Mouse (Mus musculus) embryonic facial prominence, embryonic 10.5 days (tissue): ENCODE results near the gene Atp8a2. TPM values are rescaled to one million over a fixed set of nuclear protein-coding genes. Genes with fewer than 3 reads are reported as not detected.

ENCODE experiments used
- DNase-seq: peaks from one replicate; pipeline ENCODE4 v3.0.0-alpha.2; 2017; ENCODE audit warnings: low spot score
- H3K27ac ChIP-seq: fragments of 300-500 bp; sonication (generic); replicated peaks from 2 replicates; pipeline ENCODE4 v1.5.1; 2016; ENCODE audit warnings: mild to moderate bottlenecking
- H3K27me3 ChIP-seq: fragments of 300-500 bp; sonication (generic); replicated peaks from 2 replicates; pipeline ENCODE4 v1.6.1; 2016; ENCODE audit warnings: low read depth, mild to moderate bottlenecking; ENCODE audit not compliant: poor library complexity, severe bottlenecking
- H3K36me3 ChIP-seq: fragments of 300-500 bp; sonication (generic); replicated peaks from 2 replicates; pipeline ENCODE4 v1.6.1; 2016; ENCODE audit warnings: mild to moderate bottlenecking, moderate library complexity
- H3K4me1 ChIP-seq: fragments of 300-500 bp; sonication (generic); 2 replicates; pipeline ENCODE4 v1.6.1; 2016
- H3K4me3 ChIP-seq: fragments of 300-500 bp; sonication (generic); 2 replicates; pipeline ENCODE4 v1.5.1; 2016; ENCODE audit warnings: mild to moderate bottlenecking, moderate library complexity
- H3K9me3 ChIP-seq: fragments of 300-500 bp; sonication (generic); 2 replicates; pipeline ENCODE4 v1.6.1; 2016; ENCODE audit warnings: mild to moderate bottlenecking
- WGBS: fragments of 180-500 bp; shearing (Covaris S2); methylation state at CpG from one replicate; pipeline ENCODE4 v1.1.7; 2016; 5-methylcytosine and 5-hydroxymethylcytosine counted together
- polyA plus RNA-seq: library from polyadenylated mRNA; unstranded; fragments of >200 nt; fragmentation: Nextera tagmentation; extraction: Ambion mirVana; gene quantifications from 2 replicates; pipeline ENCODE4 v1.2.1, GENCODE M21; 2016

The Atp8a2 gene
- polyA plus RNA-seq, 1 experiment from 2014 or later: 2.8 TPM

GRCm38 (mm10) chr14:59759196-59759839 lies 437.7 kb downstream of the Atp8a2 start:
- peaks cover 32% of the 10 kb centered on the region for H3K27me3 ChIP-seq
- peaks cover 37% of the 10 kb centered on the region for H3K4me1 ChIP-seq
- no peaks in the 10 kb centered on the region for H3K36me3 ChIP-seq
- H3K9me3 ChIP-seq: no peaks in the 10 kb centered on the region
- peak; percentile 49 for DNase-seq
- H3K27ac ChIP-seq: peak overlapping the region; percentile 69
- WGBS: 47% methylated on average over 15 of the region's 15 CpGs
- no peak overlapping the region for H3K4me3 ChIP-seq

GRCm38 (mm10) chr14:59752401-59752800 lies 444.6 kb downstream of the Atp8a2 start:
- 81% methylated on average over 3 of the region's 3 CpGs for WGBS
- H3K27me3 ChIP-seq: 0 out of 2 replicates have a peak, but pooled peaks cover 8% of the 10 kb centered on the region

GRCm38 (mm10) chr14:59750005-59750404 lies 447.0 kb downstream of the Atp8a2 start:
- H3K4me3 ChIP-seq: no peak overlapping the region
- no peaks in the 10 kb centered on the region for H3K36me3 ChIP-seq
- no peak overlapping the region for H3K27ac ChIP-seq
- 81% methylated on average over 6 of the region's 6 CpGs for WGBS
- H3K4me1 ChIP-seq: peaks cover 20% of the 10 kb centered on the region
- no peaks in the 10 kb centered on the region for H3K9me3 ChIP-seq
- no peak for DNase-seq
- peaks cover 18% of the 10 kb centered on the region; the same call in 1 of the 2 replicates for H3K27me3 ChIP-seq

More at GRCm38 (mm10) chr14:59752401-59752800, 444.6 kb downstream of the Atp8a2 start:
- Histone ChIP-seq H3K9me3 (no peaks in the 10 kb centered on the region), H3K4me1 (peaks cover 23% of the 10 kb centered on the region), H3K4me3 (no peak overlapping the region), H3K27ac (no peak overlapping the region), H3K36me3 (no peaks in the 10 kb centered on the region)
- DNase-seq: no peak

GRCm38 (mm10) chr14:59745676-59746075 lies 451.3 kb downstream of the Atp8a2 start:
- Histone ChIP-seq H3K4me3 (no peak overlapping the region), H3K9me3 (no peaks in the 10 kb centered on the region), H3K4me1 (peaks cover 20% of the 10 kb centered on the region), H3K27me3 (peaks cover 49% of the 10 kb centered on the region), H3K27ac (no peak overlapping the region), H3K36me3 (no peaks in the 10 kb centered on the region)
- DNase-seq: no peak
- WGBS: 73% methylated on average over 4 of the region's 4 CpGs

GRCm38 (mm10) chr14:59741752-59742151 lies 455.2 kb downstream of the Atp8a2 start:
- no peak overlapping the region for H3K27ac ChIP-seq
- no peak overlapping the region for H3K4me3 ChIP-seq
- H3K36me3 ChIP-seq: no peaks in the 10 kb centered on the region
- peaks cover 26% of the 10 kb centered on the region for H3K4me1 ChIP-seq
- 77% methylated on average over 5 of the region's 5 CpGs for WGBS
- no peak for DNase-seq
- no peaks in the 10 kb centered on the region for H3K9me3 ChIP-seq
- H3K27me3 ChIP-seq: peaks cover 74% of the 10 kb centered on the region

GRCm38 (mm10) chr14:59739446-59739845 lies 457.5 kb downstream of the Atp8a2 start:
- Histone ChIP-seq H3K36me3 (no peaks in the 10 kb centered on the region), H3K27ac (peak overlapping the region; percentile 15)
- peak; percentile 49 for DNase-seq

GRCm38 (mm10) chr14:59737734-59738294 lies 459.2 kb downstream of the Atp8a2 start:
- Histone ChIP-seq H3K4me3 (no peak overlapping the region), H3K9me3 (no peaks in the 10 kb centered on the region), H3K27ac (no peak overlapping the region), H3K4me1 (peaks cover 31% of the 10 kb centered on the region), H3K36me3 (no peaks in the 10 kb centered on the region), H3K27me3 (peaks cover 59% of the 10 kb centered on the region)
- WGBS: 60% methylated on average over 8 of the region's 8 CpGs
- DNase-seq: no peak

More at GRCm38 (mm10) chr14:59739446-59739845, 457.5 kb downstream of the Atp8a2 start:
- 55% methylated on average over 6 of the region's 6 CpGs for WGBS
- Histone ChIP-seq H3K27me3 (peaks cover 61% of the 10 kb centered on the region), H3K9me3 (no peaks in the 10 kb centered on the region), H3K4me1 (peaks cover 31% of the 10 kb centered on the region), H3K4me3 (no peak overlapping the region)

- H3K36me3 ChIP-seq: no peaks in the 10 kb centered on the region
- no peak overlapping the region for H3K4me3 ChIP-seq
- no peaks in the 10 kb centered on the region for H3K9me3 ChIP-seq
- 19% methylated on average over 9 of the region's 9 CpGs for WGBS
- H3K27ac ChIP-seq: no peak overlapping the region
- peak; percentile 57 for DNase-seq
- peaks cover 31% of the 10 kb centered on the region for H3K4me1 ChIP-seq
- peaks cover 64% of the 10 kb centered on the region for H3K27me3 ChIP-seq
These were observed 459.9 kb downstream of the Atp8a2 start for GRCm38 (mm10) chr14:59736861-59737700.

GRCm38 (mm10) chr14:59730043-59730390 lies 467.0 kb downstream of the Atp8a2 start:
- H3K27ac ChIP-seq: no peak overlapping the region
- no peaks in the 10 kb centered on the region for H3K36me3 ChIP-seq
- DNase-seq: no peak
- H3K4me1 ChIP-seq: no peaks in the 10 kb centered on the region
- H3K9me3 ChIP-seq: no peaks in the 10 kb centered on the region
- no peak overlapping the region for H3K4me3 ChIP-seq
- peaks cover 32% of the 10 kb centered on the region for H3K27me3 ChIP-seq
- WGBS: 62% methylated on average over 3 of the region's 3 CpGs

- 76% methylated on average over 3 of the region's 3 CpGs for WGBS
- no peaks in the 10 kb centered on the region for H3K9me3 ChIP-seq
- no peaks in the 10 kb centered on the region for H3K4me1 ChIP-seq
- no peak for DNase-seq
- H3K27me3 ChIP-seq: peaks cover 32% of the 10 kb centered on the region
- H3K36me3 ChIP-seq: no peaks in the 10 kb centered on the region
- no peak overlapping the region for H3K4me3 ChIP-seq
- no peak overlapping the region for H3K27ac ChIP-seq
These were observed 467.5 kb downstream of the Atp8a2 start for GRCm38 (mm10) chr14:59729298-59730042.

GRCm38 (mm10) chr14:59727016-59727415 lies 470.0 kb downstream of the Atp8a2 start:
- Histone ChIP-seq H3K27me3 (peaks cover 20% of the 10 kb centered on the region), H3K4me3 (no peak overlapping the region), H3K27ac (no peak overlapping the region), H3K36me3 (no peaks in the 10 kb centered on the region), H3K9me3 (no peaks in the 10 kb centered on the region), H3K4me1 (peaks cover 2% of the 10 kb centered on the region)
- DNase-seq: no peak
- 71% methylated on average over 4 of the region's 4 CpGs for WGBS

GRCm38 (mm10) chr14:59723163-59723562 lies 473.8 kb downstream of the Atp8a2 start:
- H3K9me3 ChIP-seq: no peaks in the 10 kb centered on the region
- H3K36me3 ChIP-seq: no peaks in the 10 kb centered on the region
- DNase-seq: no peak
- no peak overlapping the region for H3K27ac ChIP-seq
- WGBS: 82% methylated on average over 2 of the region's 2 CpGs
- 0 out of 2 replicates have a peak, but pooled peaks cover 4% of the 10 kb centered on the region for H3K27me3 ChIP-seq
- H3K4me3 ChIP-seq: no peak overlapping the region
- H3K4me1 ChIP-seq: peaks cover 10% of the 10 kb centered on the region
